Mouse (Mus musculus): ENCODE results near the gene Rtkn2. TPM values are rescaled to one million over a fixed set of nuclear protein-coding genes. Genes with fewer than 3 reads are reported as not detected.

Rtkn2 gene
- total RNA-seq, 2 experiments from 2014 or later, result 5.3 to 8.6 TPM

GRCm38 (mm10) chr10:68100506-68100905 lies 121.1 kb downstream of the Rtkn2 start:
- no peak for ATAC-seq (ENCODE audit: poor library complexity, severe bottlenecking)

- ATAC-seq (ENCODE audit: poor library complexity, severe bottlenecking), result no peak
These were observed 121.9 kb downstream of the Rtkn2 start for GRCm38 (mm10) chr10:68101251-68101650.

DNA sequence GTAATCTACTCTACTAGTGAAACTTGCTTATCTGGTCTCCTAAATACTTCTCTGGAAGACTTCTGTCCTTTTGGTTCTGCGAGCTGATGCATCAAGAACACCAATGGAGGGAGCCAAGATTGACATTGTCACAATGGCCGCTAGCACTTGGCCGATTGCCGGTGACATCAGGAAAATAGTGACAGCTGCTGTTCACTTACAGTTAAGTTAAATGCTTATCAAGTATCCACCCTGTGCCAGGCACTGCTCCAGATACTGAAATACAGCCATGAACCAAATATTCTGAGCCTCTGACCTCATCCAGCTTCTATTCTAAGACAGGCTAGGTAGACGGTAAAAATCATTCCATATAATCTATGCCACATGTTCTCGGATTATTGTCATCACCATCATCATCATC lies 123.2 kb downstream of the Rtkn2 start:
- no peak for ATAC-seq (ENCODE audit: poor library complexity, severe bottlenecking)

- ATAC-seq (ENCODE audit: poor library complexity, severe bottlenecking), result no peak
These were observed 123.9 kb downstream of the Rtkn2 start for GRCm38 (mm10) chr10:68103078-68103855.

- no peak for ATAC-seq (ENCODE audit: poor library complexity, severe bottlenecking)
These were observed 124.6 kb downstream of the Rtkn2 start for GRCm38 (mm10) chr10:68103988-68104387.

- no peak for ATAC-seq (ENCODE audit: poor library complexity, severe bottlenecking)
These were observed 125.1 kb downstream of the Rtkn2 start for GRCm38 (mm10) chr10:68104481-68104880.

DNA sequence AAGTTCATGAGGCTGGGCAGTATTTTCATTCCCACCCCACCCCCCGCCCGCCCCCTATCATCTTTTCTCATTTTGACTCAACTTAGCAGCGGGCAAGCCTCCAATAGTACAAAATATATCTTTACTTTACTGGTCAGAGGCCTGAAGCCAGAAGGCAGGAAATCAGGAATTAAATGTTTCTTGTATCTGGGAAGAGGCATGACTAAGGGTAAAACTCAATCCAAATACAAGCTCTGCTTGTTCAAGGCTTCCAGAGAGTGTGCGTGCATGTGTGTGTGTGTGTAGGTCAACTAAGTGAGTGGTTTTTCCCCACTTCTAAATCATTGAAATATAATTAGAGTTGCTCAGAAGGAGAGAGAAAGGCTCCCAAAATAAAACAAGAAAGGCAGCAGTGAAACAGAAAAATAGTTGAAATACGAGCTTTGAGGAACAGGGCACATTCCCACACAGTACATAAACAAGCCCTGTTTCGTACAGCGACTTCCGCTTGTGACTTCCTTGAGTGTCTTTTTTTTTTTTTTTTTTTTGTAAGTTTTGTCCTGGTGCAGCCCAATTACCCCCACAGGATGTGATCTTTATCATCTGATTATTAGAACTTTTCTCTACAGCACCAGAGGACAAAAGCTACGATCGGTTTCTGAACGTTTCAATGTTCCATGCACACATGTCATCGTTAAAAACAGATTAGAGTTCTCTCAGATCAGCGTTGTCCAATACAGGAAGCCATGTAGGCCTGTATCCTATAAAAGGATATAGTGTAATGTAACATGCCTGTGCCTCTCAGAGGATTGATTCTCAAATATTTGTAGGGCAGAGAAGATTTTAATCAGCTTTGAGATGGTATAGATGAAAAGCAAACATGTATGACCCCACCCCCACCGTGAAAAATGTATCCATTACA lies 125.8 kb downstream of the Rtkn2 start:
- peak; percentile 83 for ATAC-seq (ENCODE audit: poor library complexity, severe bottlenecking)

DNA sequence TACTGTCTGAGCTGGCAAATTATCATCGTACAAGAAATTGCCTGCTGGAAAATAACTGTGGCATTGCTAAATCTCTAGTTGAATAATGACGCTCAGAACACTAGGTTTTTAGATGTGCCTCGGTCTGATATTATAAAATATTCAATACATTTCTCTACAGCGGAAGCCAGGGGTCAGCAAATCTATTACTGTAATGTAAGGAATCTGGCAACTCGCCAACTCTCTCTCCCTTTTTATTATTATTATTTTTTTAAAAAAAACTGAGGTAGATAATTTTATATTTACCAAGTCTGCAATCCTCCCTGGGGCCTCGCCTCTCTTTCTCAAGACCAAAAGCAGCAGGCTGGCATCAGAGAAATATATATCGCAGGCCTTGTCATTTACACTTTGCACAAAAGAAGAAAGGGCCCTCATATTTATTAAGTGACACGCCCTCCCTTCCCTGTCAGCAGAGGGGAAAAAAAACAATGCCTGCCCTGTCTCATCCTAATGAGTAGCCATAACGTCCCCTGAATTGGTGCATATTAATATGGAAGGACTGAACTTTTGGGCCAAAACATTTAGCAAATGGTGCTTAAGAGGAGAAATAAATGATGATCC lies 127.1 kb downstream of the Rtkn2 start:
- no peak for ATAC-seq (ENCODE audit: poor library complexity, severe bottlenecking)

GRCm38 (mm10) chr10:68107716-68108115 lies 128.3 kb downstream of the Rtkn2 start:
- ATAC-seq (ENCODE audit: poor library complexity, severe bottlenecking), result no peak

Other genes with a start within 250 kb of the Rtkn2 start
- gene Zfp365, start 66.9 kb upstream of the Rtkn2 start, total RNA-seq (2015), result 0.36 TPM in 1 of 2 replicates, not detected in the other
- not detected in 2 replicates for gene Zfp365, start 66.9 kb upstream of the Rtkn2 start, total RNA-seq (2017)